Mouse (Mus musculus) small intestine, adult 2 months (tissue): ENCODE results near the gene Olfr221. TPM values are rescaled to one million over a fixed set of nuclear protein-coding genes. Genes with fewer than 3 reads are reported as not detected.
"Not testable (repeated sequence)": the region's sequence is repeated elsewhere in the genome, so short reads cannot be mapped to it uniquely, and the experiment has no call there.

Experiments used
- H3K27ac ChIP-seq: fragments of 200-500 bp; 2 replicates; pipeline ENCODE4 v1.5.1; 2012; ENCODE audit warnings: low read depth, low read length, control low read depth, inconsistent platforms; ENCODE audit not compliant: insufficient read depth
- H3K27me3 ChIP-seq: fragments of 200-500 bp; 2 replicates; pipeline ENCODE4 v1.6.1; 2012; ENCODE audit warnings: mild to moderate bottlenecking, moderate library complexity, low read length, inconsistent platforms; ENCODE audit not compliant: control insufficient read depth, insufficient read depth
- H3K36me3 ChIP-seq: fragments of 200-500 bp; 2 replicates; pipeline ENCODE4 v1.6.1; 2012; ENCODE audit warnings: mild to moderate bottlenecking, low read length, control low read depth, inconsistent platforms; ENCODE audit not compliant: control insufficient read depth, insufficient read depth
- H3K4me1 ChIP-seq: fragments of 200-500 bp; 2 replicates; pipeline ENCODE4 v1.6.1; 2012; ENCODE audit warnings: low read length, inconsistent platforms, mixed read lengths; ENCODE audit not compliant: control insufficient read depth, insufficient read depth, insufficient read length
- H3K4me3 ChIP-seq: fragments of 200-500 bp; 2 replicates; pipeline ENCODE4 v1.5.1; 2012; ENCODE audit warnings: low read depth, mild to moderate bottlenecking, control low read depth, inconsistent platforms, low read length, moderate library complexity
- CTCF ChIP-seq: fragments of 200-500 bp; IDR thresholded peaks from 2 replicates; pipeline ENCODE4 v1.5.1; 2012; ENCODE audit warnings: low read depth, mild to moderate bottlenecking, control low read depth, inconsistent platforms, low read length, moderate library complexity, mixed read lengths; ENCODE audit not compliant: insufficient replicate concordance, insufficient read length; ENCODE audit errors: extremely low read depth
- POLR2A ChIP-seq: fragments of 200-500 bp; IDR thresholded peaks from 2 replicates; pipeline ENCODE4 v1.6.1; 2012; ENCODE audit warnings: low read depth, mild to moderate bottlenecking, control low read depth, inconsistent platforms, low read length, moderate library complexity
- WGBS: fragments of 180-500 bp; shearing (Covaris S2); methylation state at CpG from one replicate; pipeline ENCODE4 v1.1.7; 2018; 5-methylcytosine and 5-hydroxymethylcytosine counted together
- polyA plus RNA-seq: library from polyadenylated mRNA; depleted of rRNA; stranded (reverse); fragments of >200 nt; gene quantifications from 2 replicates; pipeline ENCODE4 v1.2.3, GENCODE M21; 2012; rRNA removed

Olfr221 gene
- polyA plus RNA-seq = not detected in 2 replicates

DNA sequence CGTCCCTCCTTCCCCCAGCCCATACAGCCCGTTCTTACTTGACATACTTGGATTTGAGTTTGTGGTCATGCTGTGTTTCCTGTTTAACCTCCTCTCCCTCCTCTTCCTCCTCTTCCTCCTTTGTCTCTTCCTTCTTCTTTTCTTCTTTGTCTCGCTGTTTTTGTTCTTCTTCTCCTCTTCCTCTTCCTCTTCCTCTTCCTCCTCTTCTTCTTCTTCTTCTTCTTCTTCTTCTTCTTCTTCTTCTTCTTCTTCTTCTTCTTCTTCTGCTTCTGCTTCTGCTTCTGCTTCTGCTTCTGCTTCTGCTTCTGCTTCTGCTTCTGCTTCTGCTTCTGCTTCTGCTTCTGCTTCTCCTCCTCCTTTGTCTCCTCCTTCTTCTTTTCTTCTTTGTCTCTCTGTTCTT, at the start of gene Olfr221:
Gene Olfr221 (minus strand): TSS at position 101 of the 400 bp plus-strand sequence.
- not testable (repeated sequence) for H3K4me1 ChIP-seq, H3K36me3 ChIP-seq, H3K4me3 ChIP-seq, H3K27ac ChIP-seq, H3K27me3 ChIP-seq
- WGBS = 64% methylated on average over 3 of the region's 3 CpGs

DNA sequence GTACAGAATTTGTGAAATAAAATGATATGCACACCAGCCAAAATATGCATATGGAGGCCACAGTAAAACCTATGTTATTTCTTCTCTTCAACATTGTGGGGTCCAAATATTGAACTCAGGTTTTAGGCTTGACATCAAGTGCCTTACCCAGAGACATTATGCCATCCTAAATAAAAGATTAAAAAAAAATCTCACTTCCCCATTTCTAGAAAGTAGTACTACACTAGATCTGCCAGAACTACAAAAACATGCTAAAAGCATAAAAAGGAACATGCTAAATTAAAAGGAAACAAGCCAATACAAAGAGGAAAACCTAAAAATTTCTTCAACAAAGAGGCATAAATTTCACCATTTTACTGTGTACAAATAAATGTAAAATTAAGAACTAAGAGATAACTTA, 40.8 kb upstream of the Olfr221 start:
- no peaks in the 10 kb centered on the region for H3K27me3 ChIP-seq
- no peaks in the 10 kb centered on the region for H3K4me1 ChIP-seq
- H3K4me3 ChIP-seq = no peak overlapping the region
- peaks cover 50% of the 10 kb centered on the region for H3K36me3 ChIP-seq
- no peak overlapping the region for H3K27ac ChIP-seq
- TF ChIP-seq POLR2A (no peak), CTCF (no peak)

DNA sequence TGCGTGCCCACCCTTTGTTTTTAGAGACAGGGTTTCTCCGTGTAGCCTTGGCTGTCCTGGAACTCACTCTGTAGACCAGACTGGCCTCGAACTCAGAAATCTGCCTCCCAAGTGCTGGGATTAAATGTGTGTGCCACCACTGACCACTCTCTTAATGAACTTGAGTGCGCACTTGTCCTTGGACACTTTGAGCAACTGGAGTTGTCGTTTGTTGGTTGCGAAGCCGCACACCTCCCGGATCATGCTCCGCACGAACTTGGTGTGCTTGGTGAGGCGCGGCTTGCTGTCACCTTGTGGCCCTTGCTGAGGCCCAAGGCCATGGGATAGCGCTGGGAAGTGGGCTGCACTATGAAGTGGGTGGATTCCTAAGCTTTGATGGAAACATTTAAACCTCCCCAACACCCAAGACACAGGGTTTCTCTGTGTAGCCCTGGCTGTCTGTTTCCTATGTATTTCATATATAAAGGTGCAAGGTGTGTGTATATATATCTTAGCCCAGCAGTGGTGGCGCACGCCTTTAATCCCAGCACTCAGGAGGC, 29.4 kb upstream of the Olfr221 start:
- TF ChIP-seq CTCF (no peak), POLR2A (no peak)
- H3K4me3 ChIP-seq = no peak overlapping the region
- H3K4me1 ChIP-seq = no peaks in the 10 kb centered on the region
- 92% methylated on average over 15 of the region's 15 CpGs for WGBS
- no peak overlapping the region for H3K27ac ChIP-seq
- H3K36me3 ChIP-seq = peaks cover 35% of the 10 kb centered on the region
- H3K27me3 ChIP-seq = no peaks in the 10 kb centered on the region

GRCm38 (mm10) chr14:52066135-52066534, 23.9 kb upstream of the Olfr221 start:
- 0 out of 2 replicates have a peak, but pooled peaks cover 1% of the 10 kb centered on the region for H3K36me3 ChIP-seq
- H3K27ac ChIP-seq = no peak overlapping the region
- H3K4me3 ChIP-seq = no peak overlapping the region
- 45% methylated on average over 4 of the region's 4 CpGs for WGBS
- no peaks in the 10 kb centered on the region for H3K27me3 ChIP-seq
- no peaks in the 10 kb centered on the region for H3K4me1 ChIP-seq
- TF ChIP-seq POLR2A = no peak
- no peak for TF ChIP-seq CTCF

GRCm38 (mm10) chr14:52061798-52062197, 19.5 kb upstream of the Olfr221 start:
- Histone ChIP-seq H3K36me3 (no peaks in the 10 kb centered on the region), H3K4me3 (no peak overlapping the region), H3K27ac (no peak overlapping the region), H3K4me1 (no peaks in the 10 kb centered on the region), H3K27me3 (no peaks in the 10 kb centered on the region)
- WGBS = 78% methylated on average over 8 of the region's 8 CpGs
- no peak for TF ChIP-seq CTCF

GRCm38 (mm10) chr14:52060800-52061199, 18.5 kb upstream of the Olfr221 start:
- TF ChIP-seq POLR2A = no peak
- TF ChIP-seq CTCF = no peak
- 89% methylated on average over 1 of the region's 1 CpGs for WGBS
- Histone ChIP-seq H3K27ac (no peak overlapping the region), H3K4me3 (no peak overlapping the region), H3K27me3 (no peaks in the 10 kb centered on the region), H3K36me3 (no peaks in the 10 kb centered on the region), H3K4me1 (no peaks in the 10 kb centered on the region)

DNA sequence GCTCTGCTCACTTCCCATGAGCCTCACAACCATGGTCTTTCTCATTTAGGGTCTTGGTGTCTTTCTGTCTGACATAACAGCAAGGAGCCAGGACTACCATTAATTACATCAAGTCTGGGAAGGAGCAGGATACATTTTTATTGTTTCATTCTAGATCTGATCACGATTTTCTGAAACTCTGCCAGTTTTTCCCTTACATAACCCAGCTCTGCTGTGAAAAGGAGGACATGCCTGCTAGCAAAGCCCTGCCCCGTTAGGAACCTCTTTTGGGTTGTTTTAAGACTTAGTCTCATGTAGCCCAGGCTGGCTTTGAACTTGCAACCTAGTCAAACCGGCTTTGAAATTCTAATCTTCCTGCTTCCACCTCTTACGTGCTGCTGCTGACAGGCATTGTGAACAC, 17.7 kb upstream of the Olfr221 start:
- TF ChIP-seq CTCF (no peak), POLR2A (no peak)
- Histone ChIP-seq H3K36me3 (no peaks in the 10 kb centered on the region), H3K4me1 (no peaks in the 10 kb centered on the region), H3K27ac (no peak overlapping the region), H3K4me3 (no peak overlapping the region), H3K27me3 (no peaks in the 10 kb centered on the region)
- 51% methylated on average over 4 of the region's 4 CpGs for WGBS

DNA sequence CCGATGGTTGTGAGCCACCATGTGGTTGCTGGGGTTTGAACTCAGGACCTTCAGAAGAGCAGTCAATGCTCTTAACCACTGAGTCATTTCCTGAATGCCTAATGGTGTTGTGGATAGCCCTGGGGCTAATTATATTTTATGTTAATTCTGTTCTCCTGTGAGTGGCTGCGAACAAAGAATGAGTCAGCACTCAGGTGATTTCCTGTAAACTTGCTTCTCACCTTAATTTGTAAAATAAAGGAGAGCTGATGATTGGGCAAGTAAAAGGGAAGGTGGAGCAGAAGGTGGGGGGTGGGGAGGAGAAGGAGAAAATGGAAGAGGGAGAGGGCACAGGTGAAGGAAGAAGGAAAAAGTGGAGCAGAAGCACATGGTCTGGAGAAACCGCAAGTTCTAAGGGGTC, 10.5 kb upstream of the Olfr221 start:
- WGBS = 85% methylated on average over 3 of the region's 3 CpGs

More for the DNA sequence above, 10.5 kb upstream of the Olfr221 start:
- H3K4me3 ChIP-seq, H3K27me3 ChIP-seq, H3K27ac ChIP-seq, H3K36me3 ChIP-seq, H3K4me1 ChIP-seq: not testable (repeated sequence)
